Mouse (Mus musculus) right cerebral cortex, adult 18-20 months (tissue): Measurements from ENCODE around the gene Ankmy2.

Experiments used
- DNase-seq: peaks from one replicate; pipeline ENCODE4 v3.0.0; 2022; ENCODE audit warnings: mixed read lengths

Gene Ankmy2

DNA sequence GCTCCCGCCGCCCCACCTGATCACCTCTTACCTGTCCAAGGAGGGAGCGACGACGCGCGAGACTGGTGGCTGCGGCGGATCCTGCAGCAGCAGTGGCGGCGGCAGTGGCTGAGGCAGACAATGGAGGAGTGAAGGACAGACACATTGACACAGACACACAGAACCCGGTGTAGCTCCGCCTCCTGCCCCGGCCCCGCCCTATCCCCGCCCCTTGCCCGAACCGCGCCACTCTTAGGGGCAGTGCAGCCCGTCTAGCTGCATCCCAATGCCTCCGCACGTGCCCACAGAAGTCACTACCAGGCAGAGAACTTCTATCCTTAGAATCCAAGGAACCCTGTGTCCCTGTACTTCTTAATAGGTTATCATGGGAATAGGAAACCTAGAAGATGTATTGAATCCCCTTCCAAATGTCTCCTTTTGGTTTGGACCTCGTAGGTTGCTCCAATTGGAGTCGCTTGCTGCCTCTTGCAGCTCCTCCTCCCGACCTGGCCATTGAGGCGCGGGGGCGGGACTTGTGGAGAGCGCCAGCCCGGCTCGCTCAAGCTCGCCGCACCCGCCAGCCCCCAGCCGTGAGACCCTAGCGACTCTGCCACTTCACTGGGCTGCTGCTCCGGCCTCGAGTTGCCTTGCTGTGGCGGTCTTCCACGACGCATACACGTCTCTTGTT, at the start of gene Ankmy2:
Gene Ankmy2 (plus strand): TSS at position 478 of the 667 bp plus-strand sequence.
- peak; percentile 93 for DNase-seq

DNA sequence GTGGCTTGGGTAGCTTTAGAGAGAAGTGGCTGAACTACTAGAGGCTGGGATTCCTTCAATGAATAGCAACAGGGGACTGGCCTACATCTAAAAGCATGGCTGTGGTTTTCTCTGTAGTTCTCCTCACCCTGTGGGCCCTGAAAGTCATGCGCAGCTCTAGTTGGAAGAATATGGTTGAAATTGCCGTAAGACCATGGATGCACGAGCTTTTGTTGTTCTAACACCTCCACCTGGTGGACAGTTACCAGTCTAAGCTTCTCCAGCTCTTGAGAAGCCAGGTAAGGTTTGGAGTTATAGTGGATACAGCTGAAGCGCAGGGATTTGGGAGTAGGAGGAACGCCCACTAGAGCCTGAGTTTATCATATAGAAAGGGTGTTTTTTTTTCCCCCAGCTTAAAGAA, 48.5 kb upstream of the Ankmy2 start:
- no peak for DNase-seq

DNA sequence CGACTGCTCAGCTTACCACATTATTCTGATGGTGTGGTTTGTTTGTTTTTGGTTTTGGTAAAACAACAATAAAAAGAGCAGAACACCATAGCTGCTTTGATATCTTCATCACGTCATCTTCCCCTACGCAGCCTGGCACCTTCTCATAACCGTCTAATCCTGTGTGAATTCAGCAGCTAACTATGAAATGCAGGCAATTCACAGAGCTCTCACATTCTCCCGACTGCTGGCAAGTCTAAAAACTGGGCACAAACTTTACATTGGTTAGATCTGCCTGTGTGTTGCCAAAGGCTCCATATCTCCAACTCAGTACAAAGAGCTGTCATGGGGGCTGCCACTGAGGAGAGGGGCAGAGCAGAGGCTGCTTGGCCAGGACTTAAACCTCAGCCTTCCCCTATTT, 46.5 kb upstream of the Ankmy2 start:
- no peak for DNase-seq

- no peak for DNase-seq
Observed at GRCm38 (mm10) chr12:36111110-36111509, 45.8 kb upstream of the Ankmy2 start.

DNA sequence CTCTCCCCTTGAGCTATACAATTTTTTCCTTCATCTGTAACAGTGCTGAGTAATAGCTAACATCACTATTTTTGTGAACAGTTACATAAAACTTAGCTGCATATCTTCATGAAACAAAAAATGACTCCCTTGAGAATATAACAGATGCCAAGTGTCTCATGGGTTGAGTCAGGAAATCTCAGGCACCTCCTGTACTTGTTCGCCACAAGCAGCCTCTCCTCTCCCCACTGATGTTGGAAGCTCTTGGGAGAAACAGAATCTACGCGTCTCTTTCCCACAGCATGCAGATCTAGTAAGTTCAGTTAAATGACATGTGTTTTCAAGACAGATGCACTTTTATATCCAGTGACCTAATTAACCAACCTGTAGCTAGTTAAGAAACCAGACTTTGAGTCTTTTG, 44.8 kb upstream of the Ankmy2 start:
- peak; percentile 57 for DNase-seq

- no peak for DNase-seq
Observed at GRCm38 (mm10) chr12:36117161-36117560, 39.8 kb upstream of the Ankmy2 start.

DNA sequence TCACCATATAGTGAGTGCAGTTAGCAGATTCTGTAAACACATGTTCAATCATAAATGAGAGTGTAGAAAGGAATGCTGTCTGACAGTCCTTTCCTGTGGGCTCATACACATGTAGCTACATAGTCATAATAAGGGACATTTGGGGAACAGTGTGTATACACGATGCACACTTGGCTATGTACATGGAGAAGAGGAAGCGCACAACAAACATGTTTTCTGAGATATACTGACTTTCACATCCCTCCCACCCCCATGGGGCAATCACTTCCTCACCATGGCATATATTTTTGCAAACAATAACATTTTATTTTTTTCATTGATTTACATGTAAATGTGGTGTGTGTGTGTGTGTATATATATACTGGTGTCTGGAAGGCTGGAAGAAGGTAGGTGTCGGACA, 37.7 kb upstream of the Ankmy2 start:
- no peak for DNase-seq

DNA sequence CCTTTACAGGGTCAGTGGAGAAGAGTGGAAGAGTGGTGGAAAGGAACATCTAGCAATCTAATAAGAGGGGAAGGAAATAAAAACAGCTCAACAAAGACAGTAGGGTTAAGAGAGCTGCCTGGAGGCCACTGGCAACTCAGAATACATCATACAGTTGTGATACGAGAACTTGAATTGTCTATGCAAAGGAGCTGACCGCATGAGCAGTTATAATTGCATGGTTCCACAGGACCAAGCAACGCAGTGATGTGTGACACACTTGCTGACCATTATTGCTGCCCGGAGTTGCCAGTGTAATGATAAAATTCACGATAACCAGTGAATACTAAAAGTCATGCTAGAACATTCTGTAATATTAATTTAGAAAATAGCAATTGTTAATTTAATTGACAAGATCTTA, 30.9 kb upstream of the Ankmy2 start:
- no peak for DNase-seq

- no peak for DNase-seq
Observed at GRCm38 (mm10) chr12:36129826-36130225, 27.1 kb upstream of the Ankmy2 start.

- no peak for DNase-seq
Observed at GRCm38 (mm10) chr12:36132254-36132653, 24.7 kb upstream of the Ankmy2 start.

GRCm38 (mm10) chr12:36132668-36133067, 24.2 kb upstream of the Ankmy2 start:
- DNase-seq: no peak

- DNase-seq: no peak
Observed at GRCm38 (mm10) chr12:36133547-36133946, 23.4 kb upstream of the Ankmy2 start.

- no peak for DNase-seq
Observed at GRCm38 (mm10) chr12:36134111-36134510, 22.8 kb upstream of the Ankmy2 start.

- no peak for DNase-seq
Observed at GRCm38 (mm10) chr12:36135409-36135808, 21.5 kb upstream of the Ankmy2 start.

- DNase-seq: no peak
Observed at GRCm38 (mm10) chr12:36136285-36136684, 20.6 kb upstream of the Ankmy2 start.

- DNase-seq: no peak
Observed at GRCm38 (mm10) chr12:36137192-36137591, 19.7 kb upstream of the Ankmy2 start.

DNA sequence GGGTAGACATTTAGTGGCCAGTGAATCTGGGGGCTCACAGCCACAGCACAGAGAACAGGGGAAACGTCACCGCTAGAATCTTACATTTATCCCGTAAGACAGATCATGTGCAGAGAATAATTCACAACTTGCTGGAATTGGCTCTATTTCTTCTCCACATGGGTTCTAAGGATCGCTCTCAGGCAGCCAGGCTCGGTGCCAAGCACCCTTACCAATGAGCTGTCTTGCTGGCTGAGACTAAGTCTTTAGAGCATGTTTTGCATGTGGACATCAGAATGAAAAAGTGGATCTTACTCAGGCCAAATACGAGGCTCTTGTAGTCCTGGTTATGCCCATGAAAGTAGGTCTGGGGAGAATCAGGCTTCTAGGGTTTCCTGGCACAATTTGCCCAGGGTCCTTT, 16.5 kb upstream of the Ankmy2 start:
- peak; percentile 20 for DNase-seq

DNA sequence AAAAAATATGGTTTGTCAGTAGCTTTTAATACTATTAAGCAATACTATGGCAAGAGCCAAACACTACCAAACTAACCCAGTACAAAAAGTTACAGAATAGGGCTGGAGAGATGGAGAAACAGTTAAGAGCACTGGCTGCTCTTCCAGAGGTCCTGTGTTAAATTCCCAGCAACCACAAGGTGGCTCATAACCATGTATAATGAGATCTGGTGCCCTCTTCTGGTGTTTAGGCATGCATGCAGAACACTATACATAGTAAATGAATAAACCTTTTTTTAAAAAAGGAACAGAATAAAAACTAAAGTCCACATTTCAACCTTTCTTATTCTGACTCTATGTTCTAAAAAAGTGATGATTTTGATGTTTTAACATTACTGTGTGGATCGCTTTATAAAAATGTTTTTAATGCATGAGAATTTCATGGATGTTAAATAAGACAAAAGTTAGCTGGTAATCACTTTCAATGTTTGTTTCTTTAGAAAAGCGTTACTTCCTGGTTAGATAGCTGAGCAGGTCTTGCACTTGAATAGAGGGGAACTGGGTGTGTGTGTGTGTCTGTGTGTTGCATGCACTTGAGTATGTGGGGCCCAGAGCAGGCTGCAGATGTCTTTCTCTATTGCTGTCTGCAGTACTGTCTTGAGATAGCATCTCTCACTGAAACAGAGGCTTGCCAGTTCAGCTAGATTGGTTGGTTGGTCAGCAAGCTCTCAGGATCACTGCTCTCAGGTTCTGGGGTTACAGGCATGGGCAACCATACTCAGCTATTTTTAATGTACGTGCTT, 10.5 kb upstream of the Ankmy2 start:
- no peak for DNase-seq

DNA sequence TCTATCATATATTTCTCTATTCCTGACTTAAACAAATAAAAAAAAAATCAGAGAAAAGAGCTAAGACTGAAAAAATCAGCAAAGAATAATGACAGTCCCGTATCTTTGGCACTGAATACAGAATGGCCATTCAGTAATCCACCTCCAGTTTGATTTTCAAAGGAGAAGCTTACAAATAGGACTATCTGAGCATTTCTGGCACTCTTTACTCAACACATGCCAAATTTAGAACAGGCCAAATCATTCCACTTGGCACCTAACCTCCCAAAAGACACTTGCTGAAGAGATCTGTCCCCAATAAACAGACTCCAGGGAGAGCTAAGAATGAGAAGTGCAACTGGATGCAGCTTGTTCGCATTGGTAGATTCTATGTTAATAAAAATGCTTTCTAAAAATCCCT, 6.6 kb upstream of the Ankmy2 start:
- DNase-seq: no peak

GRCm38 (mm10) chr12:36150737-36151136, 6.2 kb upstream of the Ankmy2 start:
- DNase-seq: no peak

DNA sequence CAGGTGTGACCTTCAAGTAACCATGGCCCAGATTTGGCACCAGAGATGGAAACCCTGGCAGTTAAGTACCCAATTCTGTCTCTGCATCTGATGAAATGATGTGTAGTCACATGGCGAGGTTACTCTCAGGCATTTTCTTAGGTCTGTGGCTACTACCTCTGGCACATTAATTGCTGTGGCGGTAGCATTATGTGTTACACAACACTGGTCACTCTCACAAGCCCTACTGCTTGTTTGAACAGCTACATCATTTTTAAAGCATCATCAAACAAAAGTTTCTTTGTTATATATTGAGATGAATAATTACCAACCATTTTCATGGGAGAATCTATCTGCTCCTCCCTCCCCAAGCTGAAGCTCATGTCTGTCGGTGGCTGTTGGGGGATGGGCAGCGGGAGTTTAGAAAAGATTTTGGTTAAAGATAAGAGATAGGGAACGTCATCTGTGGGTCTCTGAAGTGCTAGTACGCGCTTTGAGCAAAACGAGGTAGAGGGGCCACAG, 1.7 kb upstream of the Ankmy2 start:
- peak; percentile 25 for DNase-seq

GRCm38 (mm10) chr12:36156101-36156636, 745 bp upstream of the Ankmy2 start:
- peak; percentile 7 for DNase-seq

DNA sequence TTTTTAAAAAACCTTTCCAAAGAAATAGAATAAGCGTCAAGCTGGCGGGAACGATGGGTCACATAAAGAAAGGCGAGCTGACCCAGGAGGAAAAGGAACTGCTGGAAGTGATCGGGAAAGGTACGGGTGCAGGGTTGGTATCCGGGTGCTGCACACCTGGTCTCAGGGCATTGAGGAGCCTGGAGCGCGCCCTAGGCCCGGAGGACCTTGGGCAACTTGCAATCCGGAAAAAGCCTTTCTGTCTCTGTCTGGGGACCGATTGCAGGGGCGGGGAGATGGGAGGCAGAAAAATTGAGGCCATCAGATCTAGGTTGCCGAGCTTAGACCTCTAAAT, 357 bp downstream of the Ankmy2 start:
- no peak for DNase-seq

GRCm38 (mm10) chr12:36157638-36158308, 859 bp downstream of the Ankmy2 start, which contains the start of gene Bzw2:
TSS of gene Bzw2 (minus strand) at chr12:36158080.
- DNase-seq: peak; percentile 60
